Mouse (Mus musculus): ENCODE data around the gene Galnt9. TPM values are rescaled to one million over a fixed set of nuclear protein-coding genes. Genes with fewer than 3 reads are reported as not detected.

The Galnt9 gene
- polyA plus RNA-seq, 1 experiment = 2.0 TPM

DNA sequence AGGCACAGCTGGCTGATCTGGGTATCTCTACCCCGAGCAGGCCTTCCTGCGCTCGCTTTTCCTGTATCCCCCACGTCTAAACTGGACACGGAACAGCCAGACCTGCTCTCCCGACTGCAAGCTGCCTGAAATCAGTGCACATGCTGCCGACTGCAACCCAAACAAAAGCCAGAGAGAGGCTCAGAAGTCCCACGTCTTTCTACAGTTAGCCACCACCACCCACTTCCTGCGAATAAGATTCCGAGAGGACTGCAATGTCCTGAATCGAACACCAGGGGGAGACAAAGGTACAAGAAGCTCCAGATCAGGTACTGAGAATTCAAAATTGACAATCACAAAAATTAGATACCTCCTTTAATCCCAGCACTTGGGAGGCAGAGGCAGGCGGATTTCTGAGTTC lies 95.3 kb downstream of the Galnt9 start:
- H3K27ac ChIP-seq (ENCODE audit: insufficient read depth, low read depth, low read length) = no peak overlapping the region
- TF ChIP-seq POLR2A (IDR thresholded peaks at IDR 0.05; ENCODE audit: borderline replicate concordance, low read depth, low read length) (no peak), CTCF (IDR thresholded peaks at IDR 0.05; ENCODE audit: low read depth, low read length) (no peak; the same call in 1 of the 2 replicates)
- H3K4me1 ChIP-seq (ENCODE audit: control insufficient read depth, insufficient read depth, low read length) = no peaks in the 10 kb centered on the region
- H3K4me3 ChIP-seq (ENCODE audit: insufficient read depth, low read length) = no peak overlapping the region

DNA sequence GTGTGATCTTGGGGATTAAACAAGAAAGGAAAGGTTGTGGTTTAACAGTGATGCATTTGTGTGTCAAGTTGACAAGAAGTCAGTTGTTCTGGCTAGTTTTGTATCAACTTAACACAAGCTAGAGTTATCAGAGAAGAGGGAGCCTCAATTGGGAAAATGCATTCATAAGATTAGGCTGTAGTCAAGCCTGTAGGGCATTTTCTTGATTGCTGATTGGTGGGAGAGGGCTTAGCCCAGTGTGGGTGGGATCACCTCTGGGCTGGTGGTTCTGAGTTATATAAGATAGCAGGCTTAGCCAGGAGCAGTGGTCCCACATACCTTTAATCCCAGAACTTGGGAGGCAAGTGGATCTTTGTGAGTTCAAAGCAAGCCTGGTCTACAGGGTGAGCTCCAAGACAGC lies 102.2 kb downstream of the Galnt9 start:
- no peaks in the 10 kb centered on the region for H3K4me1 ChIP-seq (ENCODE audit: control insufficient read depth, insufficient read depth, low read length)
- no peak overlapping the region for H3K4me3 ChIP-seq (ENCODE audit: insufficient read depth, low read length)
- no peak overlapping the region for H3K27ac ChIP-seq (ENCODE audit: insufficient read depth, low read depth, low read length)
- no peak for TF ChIP-seq CTCF (IDR thresholded peaks at IDR 0.05; ENCODE audit: low read depth, low read length)
- no peak for TF ChIP-seq POLR2A (IDR thresholded peaks at IDR 0.05; ENCODE audit: borderline replicate concordance, low read depth, low read length)

DNA sequence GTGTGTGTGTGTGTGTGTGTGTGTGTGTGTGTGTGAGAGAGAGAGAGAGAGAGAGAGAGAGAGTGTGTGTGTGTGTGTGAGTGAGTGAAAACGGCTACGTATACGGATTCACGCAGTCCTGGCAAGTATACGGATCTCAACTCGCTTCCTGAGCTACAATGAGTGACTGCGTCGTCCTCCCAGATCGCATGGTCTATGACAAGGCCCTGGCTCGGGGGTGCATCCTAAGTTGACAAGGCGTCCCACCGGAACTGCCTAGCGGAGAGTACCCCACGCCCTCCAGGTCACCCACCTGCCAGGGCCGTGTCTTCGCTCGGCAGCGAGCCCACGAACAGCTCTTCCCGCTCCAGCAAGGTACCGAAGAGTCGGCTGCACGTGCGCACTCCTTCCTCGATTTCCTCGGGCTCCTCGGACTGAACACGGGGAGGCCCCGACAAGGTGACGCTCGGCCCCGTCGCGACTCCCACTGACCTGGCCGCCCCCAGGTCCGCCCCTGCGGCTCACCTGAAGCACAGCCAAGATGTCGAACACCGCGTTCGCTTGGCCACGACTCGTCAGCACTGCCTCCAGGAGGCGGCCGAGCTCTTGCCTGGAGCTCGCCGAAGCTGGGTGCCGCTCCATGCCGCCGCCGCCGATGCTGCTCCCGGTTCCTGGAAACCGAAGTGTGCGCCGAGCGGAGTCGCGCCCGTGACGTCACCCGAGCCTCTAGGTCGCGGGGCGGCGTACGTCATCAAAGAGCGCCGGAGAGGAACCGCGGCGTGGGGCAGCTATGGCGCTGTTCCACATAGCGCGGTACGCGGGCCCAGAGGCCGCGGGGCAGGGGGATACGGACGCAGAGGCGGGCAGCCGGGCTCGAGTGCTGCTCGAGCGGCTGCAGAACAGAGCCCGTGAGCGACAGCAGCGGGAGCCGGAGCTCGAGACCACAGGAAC lies 108.8 kb downstream of the Galnt9 start, which contains the start of the genes Noc4l and Ddx51:
TSS of gene Noc4l (minus strand) at position 699 of the 930 bp plus-strand sequence.
TSS of gene Ddx51 (plus strand) at position 733 of the 930 bp plus-strand sequence.
- 0 out of 2 replicates have a peak, but pooled peaks have one; percentile 85 for TF ChIP-seq POLR2A (IDR thresholded peaks at IDR 0.05; ENCODE audit: borderline replicate concordance, low read depth, low read length)
- TF ChIP-seq CTCF (IDR thresholded peaks at IDR 0.05; ENCODE audit: low read depth, low read length) = no peak
- Histone ChIP-seq H3K27ac (ENCODE audit: insufficient read depth, low read depth, low read length) (no peak within 1 kb of the TSS), H3K4me3 (ENCODE audit: insufficient read depth, low read length) (peak within 1 kb of the TSS; percentile 91), H3K4me1 (ENCODE audit: control insufficient read depth, insufficient read depth, low read length) (peaks cover 9% of the 10 kb centered on the region; the same call in 1 of the 2 replicates)

- no peak for TF ChIP-seq POLR2A (IDR thresholded peaks at IDR 0.05; ENCODE audit: borderline replicate concordance, low read depth, low read length)
- no peak for TF ChIP-seq CTCF (IDR thresholded peaks at IDR 0.05; ENCODE audit: low read depth, low read length)
- Histone ChIP-seq H3K4me3 (ENCODE audit: insufficient read depth, low read length) (peak overlapping the region; percentile 91), H3K27ac (ENCODE audit: insufficient read depth, low read depth, low read length) (no peak overlapping the region)
Observed at GRCm38 (mm10) chr5:110653686-110654085, 109.5 kb downstream of the Galnt9 start.

GRCm38 (mm10) chr5:110659682-110660081 lies 115.5 kb downstream of the Galnt9 start:
- no peak overlapping the region for H3K4me3 ChIP-seq (ENCODE audit: insufficient read depth, low read length)
- no peak overlapping the region for H3K27ac ChIP-seq (ENCODE audit: insufficient read depth, low read depth, low read length)
- TF ChIP-seq CTCF (IDR thresholded peaks at IDR 0.05; ENCODE audit: low read depth, low read length) = no peak
- TF ChIP-seq POLR2A (IDR thresholded peaks at IDR 0.05; ENCODE audit: borderline replicate concordance, low read depth, low read length) = no peak
- no peaks in the 10 kb centered on the region for H3K4me1 ChIP-seq (ENCODE audit: control insufficient read depth, insufficient read depth, low read length)

More at GRCm38 (mm10) chr5:110653686-110654085, 109.5 kb downstream of the Galnt9 start:
- H3K4me1 ChIP-seq (ENCODE audit: control insufficient read depth, insufficient read depth, low read length) = peaks cover 9% of the 10 kb centered on the region; the same call in 1 of the 2 replicates

- H3K4me1 ChIP-seq (ENCODE audit: control insufficient read depth, insufficient read depth, low read length) = no peaks in the 10 kb centered on the region
- no peak for TF ChIP-seq POLR2A (IDR thresholded peaks at IDR 0.05; ENCODE audit: borderline replicate concordance, low read depth, low read length)
- no peak for TF ChIP-seq CTCF (IDR thresholded peaks at IDR 0.05; ENCODE audit: low read depth, low read length)
- H3K27ac ChIP-seq (ENCODE audit: insufficient read depth, low read depth, low read length) = no peak overlapping the region
- no peak overlapping the region for H3K4me3 ChIP-seq (ENCODE audit: insufficient read depth, low read length)
Observed at GRCm38 (mm10) chr5:110664041-110664440, 119.9 kb downstream of the Galnt9 start.

- no peak overlapping the region for H3K27ac ChIP-seq (ENCODE audit: insufficient read depth, low read depth, low read length)
- TF ChIP-seq CTCF (IDR thresholded peaks at IDR 0.05; ENCODE audit: low read depth, low read length) (no peak), POLR2A (IDR thresholded peaks at IDR 0.05; ENCODE audit: borderline replicate concordance, low read depth, low read length) (no peak)
Observed at GRCm38 (mm10) chr5:110664750-110665269, 120.7 kb downstream of the Galnt9 start.

DNA sequence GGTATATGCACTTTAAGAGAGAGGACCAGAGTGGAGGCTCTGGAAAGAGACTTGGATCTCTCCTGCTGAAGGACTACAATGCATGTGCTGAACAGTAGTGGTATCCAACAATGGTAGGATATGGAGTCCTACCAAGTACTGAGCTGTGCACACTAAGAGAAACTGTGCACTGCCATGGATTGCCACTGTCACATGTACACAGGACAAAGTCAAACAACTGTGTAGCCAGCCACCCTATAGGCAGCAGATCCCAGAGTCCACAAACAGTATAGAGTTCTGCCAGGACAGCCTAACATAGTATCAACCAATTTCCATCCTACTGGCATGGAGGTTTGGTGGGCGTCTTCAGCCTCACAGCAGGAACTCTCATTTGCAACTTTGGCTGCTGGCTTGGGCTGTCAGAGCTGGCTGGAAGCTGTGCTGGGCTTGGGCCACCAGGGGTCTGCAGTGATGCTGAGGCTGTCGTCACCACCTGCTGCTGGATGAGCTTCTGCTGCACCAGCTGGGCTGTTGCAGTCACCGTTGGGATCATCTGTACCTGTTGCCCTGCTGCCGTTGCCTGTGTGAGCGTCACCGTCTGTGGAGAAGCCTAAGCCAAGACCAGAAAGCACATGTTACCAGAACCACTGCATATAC lies 121.4 kb downstream of the Galnt9 start:
- H3K4me3 ChIP-seq (ENCODE audit: insufficient read depth, low read length) = no peak overlapping the region
- no peak overlapping the region for H3K27ac ChIP-seq (ENCODE audit: insufficient read depth, low read depth, low read length)
- TF ChIP-seq POLR2A (IDR thresholded peaks at IDR 0.05; ENCODE audit: borderline replicate concordance, low read depth, low read length) (no peak), CTCF (IDR thresholded peaks at IDR 0.05; ENCODE audit: low read depth, low read length) (no peak)
- H3K4me1 ChIP-seq (ENCODE audit: control insufficient read depth, insufficient read depth, low read length) = no peaks in the 10 kb centered on the region

More at GRCm38 (mm10) chr5:110664750-110665269, 120.7 kb downstream of the Galnt9 start:
- Histone ChIP-seq H3K4me3 (ENCODE audit: insufficient read depth, low read length) (no peak overlapping the region), H3K4me1 (ENCODE audit: control insufficient read depth, insufficient read depth, low read length) (no peaks in the 10 kb centered on the region)

Other genes with a start within 250 kb of the Galnt9 start
- not detected in 2 replicates for gene P2rx2, start 201.1 kb upstream of the Galnt9 start, polyA plus RNA-seq (2012; ENCODE audit: insufficient read depth, insufficient read length, missing spikeins)
- gene Lrcol1, start 199.6 kb upstream of the Galnt9 start, polyA plus RNA-seq (2012; ENCODE audit: insufficient read depth, insufficient read length, missing spikeins) = not detected in 2 replicates
- 29.4 and 35.7 TPM in 2 replicates for gene Fbrsl1, start 95.9 kb upstream of the Galnt9 start, polyA plus RNA-seq (2012; ENCODE audit: insufficient read depth, insufficient read length, missing spikeins)
- gene Noc4l, start 109.1 kb downstream of the Galnt9 start, polyA plus RNA-seq (2012; ENCODE audit: insufficient read depth, insufficient read length, missing spikeins) = 12.9 and 16.1 TPM in 2 replicates
- 10.1 and 13.6 TPM in 2 replicates for gene Ddx51, start 109.1 kb downstream of the Galnt9 start, polyA plus RNA-seq (2012; ENCODE audit: insufficient read depth, insufficient read length, missing spikeins)
- gene Ep400, start 226.4 kb downstream of the Galnt9 start, polyA plus RNA-seq (2012; ENCODE audit: insufficient read depth, insufficient read length, missing spikeins) = 27.9 and 31.5 TPM in 2 replicates
- 11.4 and 12.7 TPM in 2 replicates for gene Pus1, start 236.3 kb downstream of the Galnt9 start, polyA plus RNA-seq (2012; ENCODE audit: insufficient read depth, insufficient read length, missing spikeins)